Mouse (Mus musculus) cerebellum, adult 2 months (tissue): ENCODE results near the gene Glipr1.

Source experiments
- CTCF ChIP-seq: fragments of 200-500 bp; IDR thresholded peaks from 2 replicates; pipeline ENCODE4 v1.5.1; 2011; ENCODE audit warnings: low read depth, mild to moderate bottlenecking, control low read depth, low read length, moderate library complexity, borderline replicate concordance; ENCODE audit not compliant: insufficient read depth
- POLR2A ChIP-seq: fragments of 200-500 bp; IDR thresholded peaks from 2 replicates; pipeline ENCODE4 v1.6.1; 2011; ENCODE audit warnings: low read length, control low read depth, borderline replicate concordance; ENCODE audit not compliant: insufficient read depth

- TF ChIP-seq CTCF (no peak), POLR2A (no peak)
These were observed 46.6 kb downstream of the Glipr1 start for GRCm38 (mm10) chr10:111955836-111956235.
